Mouse (Mus musculus) hindbrain, embryonic 12.5 days (tissue): Measurements from ENCODE around the gene Tmem128. TPM values are rescaled to one million over a fixed set of nuclear protein-coding genes. Genes with fewer than 3 reads are reported as not detected.

ENCODE experiments used
- ATAC-seq: fragments of 200-750 bp; cut with Nextera tagmentation; 2 replicates; pipeline ENCODE4 v1.8.0; 2017; ENCODE audit warnings: moderate TSS enrichment; ENCODE audit not compliant: low FRiP score
- H3K27ac ChIP-seq: fragments of 300-500 bp; sonication (generic); 2 replicates; pipeline ENCODE4 v1.5.1; 2016; ENCODE audit warnings: mild to moderate bottlenecking
- H3K27me3 ChIP-seq: fragments of 300-500 bp; sonication (generic); 2 replicates; pipeline ENCODE4 v1.6.1; 2016; ENCODE audit warnings: mild to moderate bottlenecking
- H3K36me3 ChIP-seq: fragments of 300-500 bp; sonication (generic); 2 replicates; pipeline ENCODE4 v1.6.1; 2016; ENCODE audit warnings: mild to moderate bottlenecking
- H3K4me1 ChIP-seq: fragments of 300-500 bp; sonication (generic); 2 replicates; pipeline ENCODE4 v1.6.1; 2016
- H3K4me2 ChIP-seq: fragments of 300-500 bp; sonication (generic); replicated peaks from 2 replicates; pipeline ENCODE4 v1.6.1; 2016; ENCODE audit warnings: mild to moderate bottlenecking
- H3K4me3 ChIP-seq: fragments of 300-500 bp; sonication (generic); 2 replicates; pipeline ENCODE4 v1.5.1; 2016; ENCODE audit warnings: mild to moderate bottlenecking
- H3K9ac ChIP-seq: fragments of 300-500 bp; sonication (generic); 2 replicates; pipeline ENCODE4 v1.6.1; 2016; ENCODE audit warnings: mild to moderate bottlenecking, moderate library complexity
- H3K9me3 ChIP-seq: fragments of 300-500 bp; sonication (generic); replicated peaks from 2 replicates; pipeline ENCODE4 v1.6.1; 2016; ENCODE audit warnings: mild to moderate bottlenecking
- WGBS: fragments of 180-500 bp; shearing (Covaris S2); methylation state at CpG from one replicate; pipeline ENCODE4 v1.1.7; 2016; 5-methylcytosine and 5-hydroxymethylcytosine counted together
- polyA plus RNA-seq: library from polyadenylated mRNA; unstranded; fragments of >200 nt; fragmentation: Nextera tagmentation; extraction: Ambion mirVana; gene quantifications from 2 replicates; pipeline ENCODE4 v1.2.1, GENCODE M21; 2016

Gene Tmem128
- polyA plus RNA-seq, 1 experiment from 2014 or later: 85.4 TPM

GRCm38 (mm10) chr5:38288476-38288875 is 28.5 kb downstream of the Tmem128 start:
- Histone ChIP-seq H3K27ac (no peak overlapping the region), H3K4me3 (no peak overlapping the region), H3K4me2 (no peak overlapping the region), H3K9ac (no peak overlapping the region), H3K9me3 (no peaks in the 10 kb centered on the region), H3K27me3 (no peaks in the 10 kb centered on the region), H3K36me3 (no peaks in the 10 kb centered on the region), H3K4me1 (no peaks in the 10 kb centered on the region)
- ATAC-seq: no peak
- WGBS: 94% methylated on average over 3 of the region's 3 CpGs

GRCm38 (mm10) chr5:38301761-38302411 is 41.9 kb downstream of the Tmem128 start:
- Histone ChIP-seq H3K27ac (no peak overlapping the region), H3K4me3 (no peak overlapping the region), H3K4me1 (no peaks in the 10 kb centered on the region), H3K9ac (no peak overlapping the region), H3K36me3 (no peaks in the 10 kb centered on the region), H3K9me3 (no peaks in the 10 kb centered on the region), H3K4me2 (no peak overlapping the region), H3K27me3 (no peaks in the 10 kb centered on the region)
- ATAC-seq: no peak
- 83% methylated on average over 12 of the region's 12 CpGs for WGBS

- 28% methylated on average over 12 of the region's 12 CpGs for WGBS
- no peak overlapping the region for H3K4me2 ChIP-seq
- no peak overlapping the region for H3K9ac ChIP-seq
- H3K4me3 ChIP-seq: no peak overlapping the region
- H3K36me3 ChIP-seq: no peaks in the 10 kb centered on the region
- no peak overlapping the region for H3K27ac ChIP-seq
- no peak for ATAC-seq
- H3K4me1 ChIP-seq: no peaks in the 10 kb centered on the region
- H3K27me3 ChIP-seq: no peaks in the 10 kb centered on the region
- no peaks in the 10 kb centered on the region for H3K9me3 ChIP-seq
Observed at GRCm38 (mm10) chr5:38302651-38303050, 42.7 kb downstream of the Tmem128 start.

- Histone ChIP-seq H3K36me3 (no peaks in the 10 kb centered on the region), H3K4me2 (no peak overlapping the region), H3K27me3 (peaks cover 14% of the 10 kb centered on the region; the same call in 1 of the 2 replicates), H3K4me3 (no peak overlapping the region), H3K9ac (no peak overlapping the region), H3K4me1 (no peaks in the 10 kb centered on the region), H3K27ac (no peak overlapping the region), H3K9me3 (no peaks in the 10 kb centered on the region)
- ATAC-seq: no peak
- 70% methylated on average over 2 of the region's 2 CpGs for WGBS
Observed at GRCm38 (mm10) chr5:38305241-38305640, 45.3 kb downstream of the Tmem128 start.

- Histone ChIP-seq H3K27ac (no peak overlapping the region), H3K9me3 (no peaks in the 10 kb centered on the region), H3K4me1 (no peaks in the 10 kb centered on the region), H3K9ac (peak overlapping the region; percentile 10; the same call in 1 of the 2 replicates), H3K27me3 (peaks cover 14% of the 10 kb centered on the region; the same call in 1 of the 2 replicates), H3K4me3 (peak overlapping the region; percentile 36), H3K4me2 (peak overlapping the region; percentile 66), H3K36me3 (no peaks in the 10 kb centered on the region)
- peak; percentile 85 for ATAC-seq
- WGBS: 10% methylated on average over 26 of the region's 26 CpGs
Observed at GRCm38 (mm10) chr5:38307255-38308101, 47.5 kb downstream of the Tmem128 start.

- Histone ChIP-seq H3K4me3 (no peak overlapping the region), H3K27ac (no peak overlapping the region), H3K4me2 (no peak overlapping the region), H3K9me3 (no peaks in the 10 kb centered on the region), H3K4me1 (no peaks in the 10 kb centered on the region), H3K27me3 (peaks cover 14% of the 10 kb centered on the region; the same call in 1 of the 2 replicates), H3K36me3 (no peaks in the 10 kb centered on the region), H3K9ac (no peak overlapping the region)
- peak; percentile 27; the same call in 1 of the 2 replicates for ATAC-seq
- 46% methylated on average over 5 of the region's 5 CpGs for WGBS
Observed at GRCm38 (mm10) chr5:38308873-38309272, 48.9 kb downstream of the Tmem128 start.

GRCm38 (mm10) chr5:38309795-38310194 is 49.8 kb downstream of the Tmem128 start:
- no peak overlapping the region for H3K27ac ChIP-seq
- no peaks in the 10 kb centered on the region for H3K36me3 ChIP-seq
- no peaks in the 10 kb centered on the region for H3K9me3 ChIP-seq
- no peaks in the 10 kb centered on the region for H3K4me1 ChIP-seq
- WGBS: 75% methylated on average over 3 of the region's 3 CpGs
- no peak for ATAC-seq
- H3K4me2 ChIP-seq: no peak overlapping the region
- H3K27me3 ChIP-seq: peaks cover 14% of the 10 kb centered on the region; the same call in 1 of the 2 replicates
- H3K9ac ChIP-seq: no peak overlapping the region
- no peak overlapping the region for H3K4me3 ChIP-seq

Other genes starting within 250 kb of the Tmem128 start
- 42.3 and 45.1 TPM in 2 replicates for gene Stx18, start 221.4 kb upstream of the Tmem128 start, polyA plus RNA-seq
- 447 and 479 TPM in 2 replicates for gene Nsg1, start 100.3 kb upstream of the Tmem128 start, polyA plus RNA-seq
- 24.1 and 24.6 TPM in 2 replicates for gene Zbtb49, start 39.7 kb upstream of the Tmem128 start, polyA plus RNA-seq
- gene Lyar, start 39.7 kb upstream of the Tmem128 start, polyA plus RNA-seq: 84.8 and 91.9 TPM in 2 replicates
- gene Otop1, start 15.8 kb downstream of the Tmem128 start, polyA plus RNA-seq: 0.48 TPM in 1 of 2 replicates, not detected in the other
- 0.09 and 0.14 TPM in 2 replicates for gene Drd5, start 59.2 kb downstream of the Tmem128 start, polyA plus RNA-seq
- 0.15 and 0.61 TPM in 2 replicates for gene Slc2a9, start 243.0 kb downstream of the Tmem128 start, polyA plus RNA-seq